Mouse (Mus musculus) urinary bladder, postnatal 36 days (tissue): ENCODE measurements around the gene Csnka2ip.

Experiments
- DNase-seq, 2 experiments: peaks; one replicate each; pipeline ENCODE4 v3.0.0; 2022; ENCODE audit warnings: low spot score in 2 of 2, mixed read lengths in 1 of 2

The Csnka2ip gene

GRCm38 (mm10) chr16:64602308-64602707 lies at the start of gene Csnka2ip:
Gene Csnka2ip (minus strand): TSS chr16:64602408.
- no peak for DNase-seq

- no peak for DNase-seq
These were observed 47.5 kb upstream of the Csnka2ip start for GRCm38 (mm10) chr16:64649594-64650290.

- no peak for DNase-seq
These were observed 45.6 kb upstream of the Csnka2ip start for GRCm38 (mm10) chr16:64647771-64648170.

- DNase-seq: no peak
These were observed 32.9 kb upstream of the Csnka2ip start for GRCm38 (mm10) chr16:64635110-64635509.

- no peak for DNase-seq
These were observed 17.9 kb upstream of the Csnka2ip start for GRCm38 (mm10) chr16:64620116-64620515.

- no peak for DNase-seq
These were observed 12.4 kb upstream of the Csnka2ip start for GRCm38 (mm10) chr16:64614648-64615047.

- DNase-seq: no peak
These were observed 5.6 kb upstream of the Csnka2ip start for GRCm38 (mm10) chr16:64607793-64608192.

GRCm38 (mm10) chr16:64586825-64587224 lies 15.4 kb downstream of the Csnka2ip start:
- DNase-seq: no peak

- DNase-seq: no peak
These were observed 16.0 kb downstream of the Csnka2ip start for GRCm38 (mm10) chr16:64586262-64586619.

GRCm38 (mm10) chr16:64585599-64586261 lies 16.5 kb downstream of the Csnka2ip start:
- no peak for DNase-seq

GRCm38 (mm10) chr16:64584591-64584990 lies 17.6 kb downstream of the Csnka2ip start:
- no peak for DNase-seq

GRCm38 (mm10) chr16:64583406-64583805 lies 18.8 kb downstream of the Csnka2ip start:
- no peak for DNase-seq

- no peak for DNase-seq
These were observed 32.7 kb downstream of the Csnka2ip start for GRCm38 (mm10) chr16:64569496-64569895.

GRCm38 (mm10) chr16:64563081-64563480 lies 39.1 kb downstream of the Csnka2ip start:
- DNase-seq: no peak

GRCm38 (mm10) chr16:64558518-64558917 lies 43.7 kb downstream of the Csnka2ip start:
- DNase-seq: no peak

GRCm38 (mm10) chr16:64526883-64527282 lies 75.3 kb downstream of the Csnka2ip start:
- DNase-seq: no peak

GRCm38 (mm10) chr16:64524051-64524645 lies 78.1 kb downstream of the Csnka2ip start:
- DNase-seq: no peak

GRCm38 (mm10) chr16:64513423-64513822 lies 88.8 kb downstream of the Csnka2ip start:
- DNase-seq: no peak
